Mouse (Mus musculus) midbrain, embryonic 11.5 days (tissue): ENCODE data around the gene Ildr2. TPM values are rescaled to one million over a fixed set of nuclear protein-coding genes. Genes with fewer than 3 reads are reported as not detected.

Source experiments
- ATAC-seq: fragments of 200-750 bp; cut with Nextera tagmentation; 2 replicates; pipeline ENCODE4 v1.8.0; 2017; ENCODE audit warnings: moderate TSS enrichment, moderate library complexity; ENCODE audit not compliant: low FRiP score
- DNase-seq: peaks from one replicate; pipeline ENCODE4 v3.0.0; 2015; ENCODE audit warnings: low spot score; ENCODE audit errors: missing footprints
- H3K27ac ChIP-seq: fragments of 300-500 bp; sonication (generic); 2 replicates; pipeline ENCODE4 v1.5.1; 2014; ENCODE audit warnings: low read depth, low read length
- H3K27me3 ChIP-seq: fragments of 300-500 bp; sonication (generic); 2 replicates; pipeline ENCODE4 v1.6.1; 2014; ENCODE audit warnings: mild to moderate bottlenecking, low read length, moderate library complexity, mixed read lengths; ENCODE audit not compliant: control insufficient read depth, insufficient read depth
- H3K36me3 ChIP-seq: fragments of 300-500 bp; sonication (generic); 2 replicates; pipeline ENCODE4 v1.6.1; 2014; ENCODE audit warnings: mild to moderate bottlenecking, low read length, moderate library complexity, mixed read lengths; ENCODE audit not compliant: control insufficient read depth, insufficient read depth
- H3K4me1 ChIP-seq: fragments of 300-500 bp; sonication (generic); 2 replicates; pipeline ENCODE4 v1.6.1; 2014; ENCODE audit warnings: low read length; ENCODE audit not compliant: control insufficient read depth, insufficient read depth
- H3K4me2 ChIP-seq: fragments of 300-500 bp; sonication (generic); 2 replicates; pipeline ENCODE4 v1.6.1; 2014; ENCODE audit warnings: mild to moderate bottlenecking, moderate library complexity
- H3K4me3 ChIP-seq: fragments of 300-500 bp; sonication (generic); 2 replicates; pipeline ENCODE4 v1.5.1; 2014; ENCODE audit warnings: low read depth, low read length
- H3K9ac ChIP-seq: fragments of 300-500 bp; sonication (generic); 2 replicates; pipeline ENCODE4 v1.6.1; 2014; ENCODE audit warnings: low read length
- H3K9me3 ChIP-seq: fragments of 300-500 bp; sonication (generic); 2 replicates; pipeline ENCODE4 v1.6.1; 2016; ENCODE audit warnings: low read length; ENCODE audit not compliant: control insufficient read depth
- WGBS: fragments of 180-500 bp; shearing (Covaris S2); extraction: QIAGEN DNeasy Blood & Tissue Kit; methylation state at CpG from one replicate; pipeline ENCODE4 v1.1.7; 2014; 5-methylcytosine and 5-hydroxymethylcytosine counted together
- polyA plus RNA-seq: library from polyadenylated mRNA; unstranded; fragments of >200 nt; fragmentation: Nextera tagmentation; extraction: Ambion mirVana; gene quantifications from 2 replicates; pipeline ENCODE4 v1.2.1, GENCODE M21; 2014

The Ildr2 gene
- polyA plus RNA-seq, 1 experiment from 2014 or later = 12.8 TPM

- Histone ChIP-seq H3K4me3 (no peak overlapping the region), H3K36me3 (no peaks in the 10 kb centered on the region), H3K9ac (no peak overlapping the region), H3K27ac (no peak overlapping the region), H3K9me3 (no peaks in the 10 kb centered on the region), H3K27me3 (no peaks in the 10 kb centered on the region), H3K4me2 (no peak overlapping the region), H3K4me1 (0 out of 2 replicates have a peak, but pooled peaks cover 2% of the 10 kb centered on the region)
- no peak for DNase-seq
- no peak for ATAC-seq
- WGBS = 88% methylated on average over 1 of the region's 1 CpGs
Observed at GRCm38 (mm10) chr1:166342539-166342938, 88.6 kb downstream of the Ildr2 start.

GRCm38 (mm10) chr1:166343586-166343985 lies 89.6 kb downstream of the Ildr2 start:
- Histone ChIP-seq H3K36me3 (no peaks in the 10 kb centered on the region), H3K9me3 (no peaks in the 10 kb centered on the region), H3K27me3 (no peaks in the 10 kb centered on the region), H3K4me3 (no peak overlapping the region), H3K4me1 (0 out of 2 replicates have a peak, but pooled peaks cover 2% of the 10 kb centered on the region), H3K4me2 (no peak overlapping the region), H3K9ac (no peak overlapping the region), H3K27ac (no peak overlapping the region)
- ATAC-seq (no peak), DNase-seq (no peak)
- 69% methylated on average over 5 of the region's 5 CpGs for WGBS

- H3K9ac ChIP-seq = no peak overlapping the region
- no peaks in the 10 kb centered on the region for H3K9me3 ChIP-seq
- H3K4me1 ChIP-seq = 0 out of 2 replicates have a peak, but pooled peaks cover 2% of the 10 kb centered on the region
- DNase-seq = no peak
- H3K27ac ChIP-seq = no peak overlapping the region
- no peaks in the 10 kb centered on the region for H3K27me3 ChIP-seq
- no peak overlapping the region for H3K4me2 ChIP-seq
- no peaks in the 10 kb centered on the region for H3K36me3 ChIP-seq
- 59% methylated on average over 8 of the region's 8 CpGs for WGBS
- no peak overlapping the region for H3K4me3 ChIP-seq
- ATAC-seq = no peak
Observed at GRCm38 (mm10) chr1:166344300-166345077, 90.5 kb downstream of the Ildr2 start.

- 0 out of 2 replicates have a peak, but pooled peaks cover 2% of the 10 kb centered on the region for H3K4me1 ChIP-seq
Observed at GRCm38 (mm10) chr1:166345602-166346001, 91.7 kb downstream of the Ildr2 start.

GRCm38 (mm10) chr1:166346906-166347305 lies 93.0 kb downstream of the Ildr2 start:
- Histone ChIP-seq H3K9me3 (no peaks in the 10 kb centered on the region), H3K4me1 (0 out of 2 replicates have a peak, but pooled peaks cover 2% of the 10 kb centered on the region), H3K4me2 (no peak overlapping the region), H3K9ac (no peak overlapping the region), H3K4me3 (no peak overlapping the region), H3K36me3 (no peaks in the 10 kb centered on the region), H3K27me3 (no peaks in the 10 kb centered on the region), H3K27ac (no peak overlapping the region)
- ATAC-seq = no peak
- no peak for DNase-seq
- WGBS = 79% methylated on average over 3 of the region's 3 CpGs

More at GRCm38 (mm10) chr1:166345602-166346001, 91.7 kb downstream of the Ildr2 start:
- ATAC-seq = no peak
- no peak for DNase-seq
- H3K27me3 ChIP-seq = no peaks in the 10 kb centered on the region
- H3K27ac ChIP-seq = no peak overlapping the region
- 91% methylated on average over 6 of the region's 6 CpGs for WGBS
- H3K4me3 ChIP-seq = no peak overlapping the region
- H3K4me2 ChIP-seq = no peak overlapping the region
- no peaks in the 10 kb centered on the region for H3K9me3 ChIP-seq
- no peak overlapping the region for H3K9ac ChIP-seq
- no peaks in the 10 kb centered on the region for H3K36me3 ChIP-seq

- Histone ChIP-seq H3K9ac (no peak overlapping the region), H3K27ac (no peak overlapping the region), H3K4me3 (no peak overlapping the region), H3K9me3 (no peaks in the 10 kb centered on the region), H3K36me3 (no peaks in the 10 kb centered on the region), H3K4me2 (no peak overlapping the region), H3K27me3 (no peaks in the 10 kb centered on the region), H3K4me1 (no peaks in the 10 kb centered on the region)
- 78% methylated on average over 3 of the region's 3 CpGs for WGBS
- ATAC-seq (no peak), DNase-seq (peak; percentile 74)
Observed at GRCm38 (mm10) chr1:166349341-166349740, 95.4 kb downstream of the Ildr2 start.

GRCm38 (mm10) chr1:166349751-166350150 lies 95.8 kb downstream of the Ildr2 start:
- no peak overlapping the region for H3K4me2 ChIP-seq
- H3K4me1 ChIP-seq = no peaks in the 10 kb centered on the region
- H3K9ac ChIP-seq = no peak overlapping the region
- WGBS = 82% methylated on average over 11 of the region's 11 CpGs
- H3K9me3 ChIP-seq = no peaks in the 10 kb centered on the region
- no peak overlapping the region for H3K4me3 ChIP-seq
- ATAC-seq (no peak), DNase-seq (peak; percentile 72)
- H3K36me3 ChIP-seq = no peaks in the 10 kb centered on the region
- no peaks in the 10 kb centered on the region for H3K27me3 ChIP-seq
- H3K27ac ChIP-seq = no peak overlapping the region

GRCm38 (mm10) chr1:166360157-166360855 lies 106.4 kb downstream of the Ildr2 start:
- Histone ChIP-seq H3K27ac (no peak overlapping the region), H3K9me3 (no peaks in the 10 kb centered on the region), H3K27me3 (no peaks in the 10 kb centered on the region), H3K9ac (no peak overlapping the region), H3K36me3 (no peaks in the 10 kb centered on the region), H3K4me3 (no peak overlapping the region), H3K4me1 (no peaks in the 10 kb centered on the region), H3K4me2 (no peak overlapping the region)
- peak; percentile 93 for DNase-seq
- WGBS = 26% methylated on average over 14 of the region's 14 CpGs
- peak; percentile 92 for ATAC-seq

GRCm38 (mm10) chr1:166360896-166361295 lies 107.0 kb downstream of the Ildr2 start:
- 78% methylated on average over 5 of the region's 5 CpGs for WGBS
- H3K27me3 ChIP-seq = no peaks in the 10 kb centered on the region

More at GRCm38 (mm10) chr1:166360896-166361295, 107.0 kb downstream of the Ildr2 start:
- no peak overlapping the region for H3K9ac ChIP-seq
- ATAC-seq (no peak), DNase-seq (peak; percentile 80)
- H3K4me1 ChIP-seq = no peaks in the 10 kb centered on the region
- H3K27ac ChIP-seq = no peak overlapping the region
- H3K4me3 ChIP-seq = no peak overlapping the region
- H3K36me3 ChIP-seq = no peaks in the 10 kb centered on the region
- no peaks in the 10 kb centered on the region for H3K9me3 ChIP-seq
- H3K4me2 ChIP-seq = no peak overlapping the region
